Mouse (Mus musculus) cerebellum, adult 18-20 months (tissue): ENCODE results near the gene Tub.

ENCODE experiments used
- DNase-seq, 2 experiments: peaks; one replicate each; pipeline ENCODE4 v3.0.0; 2021

The Tub gene

DNA sequence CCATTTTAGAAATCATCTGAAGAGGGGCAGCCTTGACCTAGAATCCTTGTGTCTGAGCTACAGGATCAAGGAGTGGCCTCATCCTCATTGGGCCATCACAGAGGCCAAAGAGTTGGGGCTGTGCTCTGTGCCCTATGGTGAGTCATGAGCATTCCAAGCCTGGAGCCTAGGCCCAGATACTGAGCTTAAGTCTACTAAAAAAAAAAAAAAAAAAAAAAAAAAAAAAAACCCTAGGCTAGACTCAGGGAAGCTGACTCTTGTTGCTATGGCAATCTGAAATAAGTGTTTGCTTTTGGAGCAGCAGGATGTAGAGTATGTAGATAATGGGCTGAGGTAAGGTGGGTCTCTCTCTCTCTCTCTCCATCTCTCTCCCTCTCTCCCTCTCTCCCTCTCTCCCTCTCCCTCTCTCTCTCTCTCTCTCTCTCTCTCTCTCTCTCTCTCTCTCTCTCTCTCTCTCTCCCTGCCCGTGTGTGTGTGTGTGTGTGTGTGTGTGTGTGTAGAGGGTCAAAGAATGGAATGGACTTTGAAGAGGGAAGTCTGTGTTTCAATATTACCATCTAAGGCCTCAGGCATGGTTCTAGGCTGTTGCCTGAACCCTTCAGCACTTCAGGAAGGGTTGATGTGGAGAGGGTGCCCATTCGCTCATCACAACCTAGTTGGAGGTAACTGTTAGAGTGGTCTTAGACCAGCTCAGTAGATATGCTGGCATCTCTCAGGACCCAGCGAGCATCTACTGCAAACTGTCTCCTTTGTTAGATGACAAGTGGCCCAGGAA is 36.0 kb downstream of the Tub start:
- DNase-seq, result no peak

DNA sequence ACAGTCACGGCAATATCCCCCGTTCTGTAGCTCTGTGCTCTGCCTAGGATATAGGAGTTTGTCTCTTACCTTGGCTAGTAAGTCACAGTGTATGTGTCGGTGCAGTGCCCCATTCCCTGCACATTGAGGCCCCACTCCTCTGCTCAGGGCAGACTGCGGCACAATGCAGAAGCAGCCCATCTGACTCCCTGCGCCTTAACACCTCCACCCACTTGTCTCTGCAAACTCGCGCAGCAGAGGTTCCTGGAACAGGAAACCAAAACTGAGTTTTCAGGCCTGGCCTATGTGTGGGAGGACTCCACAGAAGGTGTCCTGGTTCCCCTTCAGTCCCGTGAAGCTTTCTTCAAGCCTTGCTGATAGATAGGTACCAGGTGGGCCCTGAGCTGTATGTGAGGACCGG is 41.1 kb downstream of the Tub start:
- no peak for DNase-seq

DNA sequence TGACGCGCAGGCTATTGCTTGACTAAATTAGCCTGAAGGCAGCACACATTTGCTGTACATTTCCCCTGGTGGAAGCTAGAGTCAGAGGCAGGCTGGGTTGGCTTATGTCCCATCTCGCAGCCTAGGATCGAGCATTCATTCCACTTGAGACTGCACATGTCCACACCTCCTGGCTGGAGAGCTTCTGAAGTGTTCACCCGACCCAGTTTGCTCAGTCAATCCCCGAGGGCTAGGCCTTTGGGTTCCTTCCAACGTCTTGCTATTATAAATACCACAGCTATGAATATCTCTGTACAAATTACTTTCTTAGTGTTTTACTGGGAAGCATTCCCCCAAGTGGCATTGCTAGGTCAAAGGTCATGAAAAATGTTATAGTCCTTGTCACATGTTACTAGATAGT is 43.1 kb downstream of the Tub start:
- DNase-seq, result no peak

DNA sequence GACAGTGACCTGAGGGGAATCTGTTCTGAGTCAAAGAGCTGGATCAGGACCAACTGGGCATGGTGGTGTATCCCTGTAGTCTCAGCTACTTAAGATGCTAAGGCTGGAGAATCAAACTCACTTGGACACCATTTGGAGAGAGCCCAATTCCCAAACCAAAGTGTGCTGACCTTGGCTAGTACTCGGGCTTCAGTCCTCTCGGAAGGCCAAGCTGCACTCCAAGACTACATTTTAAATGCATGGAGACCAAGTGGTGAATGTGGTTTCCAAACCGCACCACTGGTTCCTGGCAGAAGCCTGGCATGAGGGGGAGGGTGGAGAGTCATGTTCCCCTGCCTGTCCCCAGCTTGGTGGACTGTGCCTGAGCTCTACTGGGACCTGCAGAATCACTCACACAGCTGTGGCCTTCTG is 43.7 kb downstream of the Tub start:
- no peak for DNase-seq

DNA sequence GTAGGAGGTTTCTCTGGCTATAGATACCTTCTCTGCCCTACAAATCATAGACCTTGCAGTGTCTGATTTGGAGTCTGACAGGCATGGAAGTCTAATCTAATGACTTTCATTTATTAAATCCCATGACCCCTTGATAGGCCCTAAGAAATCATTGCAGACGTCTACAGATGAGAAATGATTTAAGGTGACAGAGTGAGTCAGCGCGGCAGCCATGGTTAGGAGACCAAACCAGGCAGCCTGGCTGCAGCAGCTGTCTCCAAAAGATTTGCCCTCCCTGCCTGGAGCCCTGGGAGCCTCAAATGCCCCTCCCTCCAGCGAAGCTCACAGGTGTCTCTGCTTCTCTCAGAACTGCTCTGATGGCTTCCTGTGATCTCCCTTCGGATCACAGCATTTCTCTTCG is 46.0 kb downstream of the Tub start:
- DNase-seq, result no peak

DNA sequence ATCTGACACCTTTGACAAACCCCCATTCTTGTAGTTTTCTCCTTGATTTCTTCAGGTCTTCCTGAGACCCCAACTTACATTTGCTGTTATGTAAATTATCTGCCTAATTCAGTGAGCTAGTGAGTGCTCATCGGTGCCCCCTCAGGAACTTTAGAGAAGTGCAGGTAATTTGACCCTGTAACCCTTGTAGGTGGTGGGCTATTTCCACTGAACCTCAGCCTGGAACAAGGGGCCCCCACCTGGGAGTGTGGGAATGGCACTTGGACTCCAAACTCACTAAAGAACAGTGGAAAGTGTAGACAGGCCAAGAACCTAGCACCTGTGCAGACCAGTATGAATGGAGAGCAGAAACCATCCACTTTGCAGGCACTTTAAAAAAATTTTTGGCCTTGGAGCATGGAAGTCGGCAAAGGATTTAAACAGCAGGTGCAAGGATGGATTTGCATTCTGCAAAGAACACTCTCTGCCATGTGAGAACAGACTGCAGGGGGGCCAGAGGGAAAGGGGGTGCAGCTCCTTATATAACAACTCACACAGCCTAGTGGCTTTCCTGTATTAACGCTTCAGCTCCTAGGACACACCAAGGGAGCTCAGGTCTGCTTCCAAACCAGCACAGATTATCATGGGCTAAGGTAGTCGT is 50.3 kb downstream of the Tub start:
- DNase-seq, result peak; percentile 63 to 64

DNA sequence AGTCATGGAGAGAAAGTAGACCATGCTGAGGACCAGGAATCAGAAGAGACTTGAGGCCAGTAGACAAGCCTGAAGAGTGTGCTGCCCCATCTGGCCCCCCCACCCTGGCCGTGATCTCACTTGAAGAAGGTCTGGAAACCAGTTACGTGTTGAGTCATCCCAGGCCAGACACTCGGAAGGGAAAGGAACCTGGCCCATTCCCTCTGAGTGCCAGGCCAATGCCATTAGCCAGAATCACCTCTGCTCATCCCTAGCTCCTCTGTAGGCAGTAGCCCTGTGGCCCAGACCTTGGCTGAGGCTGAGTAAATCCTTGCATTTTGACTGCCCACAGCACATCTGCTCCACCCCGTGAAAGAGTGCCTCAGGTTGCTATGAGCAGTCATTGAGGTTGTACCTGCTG is 51.8 kb downstream of the Tub start:
- no peak for DNase-seq

DNA sequence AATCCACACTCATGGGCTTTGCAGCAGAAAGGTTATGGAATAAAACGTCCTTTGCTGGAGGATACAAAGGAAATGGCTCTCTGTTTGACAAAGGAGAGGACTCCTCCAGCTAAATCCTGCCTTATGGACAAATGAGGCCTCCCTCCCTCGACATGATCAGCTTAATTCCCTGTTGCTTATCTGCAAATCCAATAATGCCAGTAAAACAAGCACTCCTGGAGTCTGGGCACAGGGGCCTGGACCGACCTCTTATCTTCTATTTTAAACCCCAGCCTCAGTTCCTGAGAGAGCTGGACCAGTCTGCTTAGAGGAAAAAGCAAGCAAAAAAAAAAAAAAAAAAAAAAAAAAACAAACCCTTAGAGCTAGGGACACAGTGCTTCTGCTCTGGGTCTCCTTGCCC is 53.5 kb downstream of the Tub start:
- no peak for DNase-seq

DNA sequence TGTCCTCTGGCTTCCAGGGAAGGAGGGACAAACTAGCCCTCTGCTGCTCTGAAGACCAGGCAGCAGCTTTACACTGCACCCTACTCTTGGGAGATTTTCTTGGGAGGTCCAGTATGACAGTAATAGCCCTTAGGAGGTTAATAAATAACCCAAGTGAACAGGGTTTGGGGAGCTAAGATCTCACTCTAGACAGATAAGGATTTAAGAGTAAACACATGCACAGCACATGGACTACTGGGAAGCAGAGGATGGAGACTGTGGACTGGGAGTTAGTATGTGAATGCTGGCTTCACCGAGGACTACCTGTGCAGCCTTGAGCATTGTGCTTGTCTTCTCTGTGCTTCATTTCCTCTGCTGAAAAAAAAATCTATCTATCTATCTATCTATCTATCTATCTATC is 59.1 kb downstream of the Tub start:
- no peak for DNase-seq

DNA sequence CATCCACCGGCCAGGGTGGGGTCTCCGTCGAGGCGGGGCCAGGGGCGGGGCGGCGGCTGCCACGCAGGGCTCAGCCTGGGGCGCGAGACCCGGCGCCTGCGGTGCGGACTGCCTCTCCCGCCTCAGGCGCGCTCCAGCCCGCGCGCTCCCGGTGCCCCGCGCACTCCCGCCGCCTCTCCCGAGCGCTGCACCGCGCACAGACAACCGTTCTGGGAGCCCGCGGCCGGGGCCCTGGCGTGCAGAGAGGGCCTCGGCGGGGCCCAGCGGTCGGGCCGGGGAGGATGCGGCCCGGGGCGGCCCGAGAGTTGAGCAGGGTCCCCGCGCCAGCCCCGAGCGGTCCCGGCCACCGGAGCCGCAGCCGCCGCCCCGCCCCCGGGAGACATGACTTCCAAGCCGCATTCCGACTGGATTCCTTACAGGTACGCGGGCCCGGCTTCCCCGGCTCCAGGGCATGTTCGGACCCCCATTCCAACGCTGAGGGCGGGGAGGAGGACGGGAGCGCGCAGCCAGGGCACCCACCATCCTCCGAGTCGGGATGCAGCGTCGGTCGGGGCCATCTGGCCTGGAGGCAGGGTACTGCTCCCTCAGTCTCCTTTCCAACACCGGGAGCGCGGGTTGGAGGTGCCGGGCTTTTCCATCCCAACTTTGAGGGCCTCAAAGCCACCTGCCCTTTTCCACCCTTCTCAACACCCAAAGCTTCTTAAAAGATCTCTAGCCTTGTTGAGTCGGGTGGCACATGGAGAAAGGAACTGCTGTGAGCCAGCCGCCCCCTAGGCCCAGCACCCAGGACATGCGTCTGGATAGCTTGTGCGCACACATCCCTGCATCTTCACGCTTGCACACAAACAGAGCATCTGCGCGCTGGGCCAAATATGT is 60.8 kb downstream of the Tub start:
- peak; percentile 71 to 83 for DNase-seq

DNA sequence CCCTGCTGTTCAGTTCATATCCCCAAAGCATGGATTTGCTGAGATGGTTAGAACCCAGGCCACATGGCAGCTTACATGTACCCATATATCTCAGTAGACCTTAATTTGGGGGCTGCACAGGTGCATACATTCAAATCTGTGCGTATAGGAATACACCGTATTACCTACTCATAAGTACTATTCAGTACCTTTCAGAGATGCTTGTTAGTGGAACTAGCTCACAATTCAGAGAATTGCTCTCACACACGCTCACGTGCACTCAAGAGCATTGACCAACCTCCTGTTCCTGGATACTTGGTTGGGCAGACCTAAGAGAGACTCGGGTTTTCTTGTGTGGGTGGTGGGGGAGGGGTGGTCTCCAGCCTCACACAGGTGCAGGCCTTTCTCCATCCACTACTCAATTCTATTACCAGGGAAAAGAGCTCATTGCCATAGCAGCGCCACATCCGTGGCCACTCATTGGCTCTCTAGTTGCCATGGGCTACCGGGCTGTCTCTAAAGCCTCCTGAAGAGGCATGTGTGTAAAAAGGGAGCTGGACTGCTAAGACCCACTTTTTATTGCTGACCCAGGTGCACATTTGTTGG is 61.5 kb downstream of the Tub start:
- peak in 1 of 2 experiments; percentile 55 for DNase-seq

DNA sequence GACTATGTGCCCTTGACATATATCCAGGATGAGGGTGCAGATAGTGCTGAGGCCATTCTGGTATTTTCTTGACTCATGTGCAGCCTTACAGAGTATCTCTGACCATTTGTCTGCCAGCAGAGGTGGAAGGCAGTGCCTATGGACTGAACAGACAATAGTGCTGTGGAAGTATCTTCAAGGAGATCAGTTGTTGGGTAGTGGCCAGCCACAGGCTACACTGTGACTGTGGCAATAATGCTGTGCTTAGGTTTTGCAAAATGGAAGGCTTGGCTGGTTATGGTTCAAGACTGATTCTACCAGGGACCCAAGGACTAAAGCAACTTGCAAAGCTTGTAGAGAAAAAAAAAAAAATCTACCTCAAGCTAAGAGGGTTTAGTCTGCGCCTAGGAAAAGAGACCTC is 62.4 kb downstream of the Tub start:
- DNase-seq, result no peak

DNA sequence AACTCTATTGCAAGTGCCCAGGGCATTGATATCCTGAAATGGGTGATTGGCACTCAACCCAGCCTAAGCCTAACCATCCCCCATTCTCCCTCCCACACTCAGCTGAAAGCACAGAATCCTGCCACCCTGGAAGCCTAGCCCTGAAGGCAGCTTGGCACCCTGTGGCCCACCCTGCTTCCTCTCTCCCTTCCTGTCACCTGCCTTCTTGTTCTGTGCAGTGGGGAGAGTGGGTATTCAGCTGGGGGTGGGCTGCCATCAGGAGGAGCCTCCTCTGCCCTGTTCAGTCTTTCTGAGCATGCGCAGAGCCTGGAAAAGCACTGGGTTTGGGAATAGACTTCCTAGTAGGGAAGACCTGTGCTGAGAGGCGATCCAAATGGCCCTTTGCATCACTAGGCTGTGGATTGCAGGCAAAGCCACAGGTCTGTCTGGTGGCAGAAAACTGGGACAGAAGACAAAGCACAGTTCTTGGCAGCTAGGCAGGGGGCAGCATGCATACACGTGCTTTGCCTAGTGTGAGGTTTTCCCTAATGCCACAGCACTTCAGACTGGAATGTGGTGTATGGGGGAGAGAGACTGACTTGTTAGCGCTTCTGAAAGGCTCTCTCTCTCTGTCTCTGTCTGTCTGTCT is 63.0 kb downstream of the Tub start:
- DNase-seq, result no peak

DNA sequence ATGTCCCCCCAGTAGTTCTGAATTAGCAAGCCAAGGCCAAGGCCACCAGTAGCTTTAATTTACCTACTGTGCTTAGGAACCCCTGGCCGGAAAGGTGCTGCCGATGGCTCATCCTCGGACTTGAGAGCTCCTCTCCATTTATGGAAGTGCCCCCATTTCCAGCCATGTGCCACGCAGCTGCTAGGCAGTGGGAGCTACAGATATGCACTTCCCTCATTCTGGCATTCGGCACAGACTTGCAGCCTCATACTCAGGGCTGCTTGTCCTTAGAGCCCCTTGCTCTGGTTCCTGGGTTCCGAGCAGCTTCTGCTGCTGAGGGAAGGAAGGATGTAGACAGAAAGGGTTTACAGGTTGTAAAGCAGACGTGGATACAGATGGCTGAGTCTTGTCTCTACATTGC is 64.7 kb downstream of the Tub start:
- no peak for DNase-seq

DNA sequence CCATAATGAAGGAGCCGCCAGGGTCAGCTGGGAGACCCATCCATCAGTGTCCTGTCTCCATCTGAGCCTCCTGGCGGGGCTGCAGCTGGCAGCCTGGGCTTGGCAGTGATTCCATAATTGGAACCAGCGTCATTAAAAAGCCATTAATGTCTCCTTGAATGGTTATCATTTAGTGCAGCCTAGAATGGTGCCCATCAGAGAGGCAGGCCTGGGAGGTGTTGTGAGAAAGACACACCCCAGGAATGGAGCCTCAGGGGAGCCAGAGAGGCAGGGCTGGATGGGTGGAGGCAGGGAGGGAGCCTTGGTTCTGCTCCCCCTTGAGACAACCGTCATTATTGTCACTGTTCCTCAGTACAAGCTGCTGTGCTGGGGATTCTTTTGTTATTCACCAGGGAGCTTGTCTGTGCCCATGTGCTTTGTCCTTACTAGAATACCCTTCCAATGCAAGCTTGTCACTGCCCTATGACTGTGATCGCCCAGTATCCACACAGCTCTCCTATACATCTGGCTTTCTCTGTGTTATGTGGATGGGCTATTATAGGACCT is 66.3 kb downstream of the Tub start:
- DNase-seq, result peak in 1 of 2 experiments; percentile 18

DNA sequence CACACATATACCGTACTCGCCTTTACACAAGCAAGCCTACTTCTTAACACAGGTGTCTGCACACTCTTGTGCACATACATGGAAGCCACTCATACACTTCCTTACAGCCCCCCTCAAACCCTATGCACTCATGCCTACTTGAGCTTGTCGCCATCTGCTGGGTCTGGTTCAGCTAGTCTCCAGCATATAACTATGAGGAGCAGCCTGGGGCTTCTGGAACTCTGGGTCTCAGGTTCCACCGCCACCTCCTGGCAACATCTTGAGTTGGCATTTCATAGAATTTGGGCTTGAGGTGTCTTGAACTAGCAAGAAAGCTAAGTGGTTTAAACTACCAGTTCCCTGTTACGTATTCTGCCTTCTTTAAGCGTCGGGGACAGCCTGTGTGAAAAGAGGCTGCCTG is 69.1 kb downstream of the Tub start:
- DNase-seq, result no peak

DNA sequence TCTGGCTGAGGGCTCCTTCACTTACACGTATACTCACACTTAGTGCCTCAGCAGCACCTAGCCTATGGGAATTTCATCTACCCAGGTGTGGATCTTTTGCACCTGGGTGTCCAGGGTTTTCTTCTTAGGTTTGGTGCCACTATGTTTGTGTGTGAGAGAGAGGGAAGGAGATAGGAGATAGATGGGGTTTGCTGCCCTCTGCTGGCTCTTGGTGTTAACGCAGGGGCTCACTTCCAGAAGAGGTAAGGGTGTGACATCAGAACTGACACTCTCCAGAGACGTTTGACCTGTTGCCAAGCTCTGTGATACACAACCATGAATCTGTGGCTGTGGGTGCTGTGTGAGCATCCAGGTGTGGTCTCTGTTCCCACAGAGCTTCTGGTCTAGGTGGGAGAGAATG is 71.3 kb downstream of the Tub start:
- peak; percentile 83 to 86 for DNase-seq

DNA sequence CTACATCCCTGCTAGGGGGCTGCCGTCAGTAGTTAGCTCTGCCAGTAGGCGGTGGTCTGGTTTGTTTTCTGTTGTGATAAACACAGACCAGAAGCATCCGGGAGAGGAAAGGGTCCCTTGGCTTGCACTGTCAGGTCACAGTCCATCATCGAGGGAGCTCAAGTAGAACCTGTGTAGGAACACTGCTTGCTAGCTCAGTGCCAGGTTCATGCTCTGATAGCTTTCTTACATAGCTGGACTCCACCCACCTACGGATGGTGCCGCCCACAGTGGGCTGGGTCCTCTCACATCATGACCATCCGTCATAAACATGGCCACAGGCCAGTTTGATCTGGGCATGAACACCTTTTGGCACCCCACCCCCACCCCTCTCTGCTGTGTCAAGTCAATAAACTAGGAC is 75.6 kb downstream of the Tub start:
- no peak for DNase-seq

DNA sequence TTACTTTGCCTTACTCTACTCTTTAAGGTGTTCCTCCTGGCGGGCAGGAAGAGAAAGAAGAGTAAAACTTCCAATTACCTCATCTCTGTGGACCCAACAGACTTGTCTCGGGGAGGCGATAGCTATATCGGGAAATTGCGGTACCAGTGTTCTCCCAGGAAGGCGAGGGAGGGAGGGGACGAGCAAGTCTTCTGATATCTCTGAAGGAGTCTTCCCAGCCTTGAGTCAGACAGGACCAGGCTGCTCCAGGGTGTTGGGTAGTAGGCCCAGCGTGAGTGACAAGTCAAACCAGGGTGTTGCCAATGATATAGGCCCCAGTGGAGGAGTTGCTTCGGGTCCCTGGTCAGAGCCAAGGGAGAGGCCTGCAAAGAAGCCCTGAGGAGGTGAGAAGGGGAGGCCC is 76.8 kb downstream of the Tub start:
- no peak for DNase-seq

DNA sequence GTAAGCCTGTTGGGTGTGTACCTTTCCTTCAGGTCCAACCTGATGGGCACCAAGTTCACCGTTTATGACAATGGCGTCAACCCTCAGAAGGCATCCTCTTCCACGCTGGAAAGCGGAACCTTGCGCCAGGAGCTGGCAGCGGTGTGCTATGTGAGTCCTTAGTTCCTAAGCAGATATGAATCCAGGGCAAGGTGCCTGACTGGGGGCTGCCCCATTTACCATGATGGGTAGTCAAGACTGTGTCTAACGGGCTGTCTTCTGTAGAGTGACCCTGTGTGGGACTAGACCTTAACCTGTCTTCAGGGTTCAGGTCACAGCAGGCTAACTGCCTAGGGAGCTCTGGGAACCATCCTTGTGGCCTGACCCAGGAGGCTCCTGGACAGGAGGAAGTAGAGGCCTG is 77.6 kb downstream of the Tub start:
- DNase-seq, result peak in 1 of 2 experiments; percentile 5

DNA sequence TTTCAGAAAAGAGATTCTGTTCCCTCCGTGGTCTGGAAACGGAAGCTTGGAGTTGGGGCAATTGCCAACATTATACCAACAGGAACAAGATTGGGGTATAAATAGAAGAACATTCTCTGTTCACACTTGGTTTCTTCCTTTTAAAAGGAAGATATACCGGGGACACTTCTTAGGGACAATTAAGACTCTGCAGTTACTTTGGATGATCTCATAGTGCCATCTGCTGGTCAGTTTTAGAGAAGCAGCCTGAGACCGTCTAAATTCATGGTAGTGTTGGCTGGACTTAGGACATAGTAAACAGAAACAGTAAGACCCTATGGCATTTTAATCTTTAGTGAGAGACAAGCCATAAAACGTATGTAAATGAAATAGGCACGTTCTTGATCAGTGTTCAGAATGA is 78.1 kb downstream of the Tub start:
- DNase-seq, result peak; percentile 75 to 82

DNA sequence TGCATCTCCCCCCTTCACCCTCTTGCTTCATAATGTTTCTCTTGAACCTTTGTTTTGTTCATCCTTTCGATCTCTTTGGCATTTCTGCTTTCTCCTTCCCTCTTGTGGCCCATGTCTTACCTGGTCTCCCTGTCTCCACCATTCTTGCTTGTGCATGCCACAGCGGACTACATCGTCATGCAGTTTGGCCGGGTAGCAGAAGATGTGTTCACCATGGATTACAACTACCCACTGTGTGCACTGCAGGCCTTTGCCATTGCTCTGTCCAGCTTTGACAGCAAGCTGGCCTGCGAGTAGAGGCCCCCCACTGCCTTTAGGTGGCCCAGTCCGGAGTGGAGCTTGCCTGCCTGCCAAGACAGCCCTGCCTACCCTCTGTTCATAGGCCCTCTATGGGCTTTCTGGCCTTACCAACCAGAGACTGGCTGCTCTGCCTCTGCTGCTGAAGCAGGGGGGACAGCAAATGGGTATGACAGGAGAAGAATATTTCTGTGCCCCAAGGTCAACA is 79.9 kb downstream of the Tub start:
- DNase-seq, result no peak
